Mouse (Mus musculus) liver, embryonic 14.5 days (tissue): ENCODE measurements at regions not wholly inside any gene's neighbourhood (a gene's known extent, or its start where the extent isn't known, plus 50 kb on each side); places are given as distances from the start of the nearest gene placed in this dataset.
A peak's percentile ranks its signal among the peaks of the same experiment; 100 is the strongest.

ENCODE experiments used
- ATAC-seq: fragments of 200-750 bp; cut with Nextera tagmentation; 2 replicates; pipeline ENCODE4 v1.8.0; 2017; ENCODE audit warnings: moderate number of reproducible peaks, mild to moderate bottlenecking, moderate library complexity; ENCODE audit not compliant: insufficient read depth
- DNase-seq, 3 experiments: peaks; one replicate each; pipeline ENCODE4 v3.0.0-alpha.2; 2012 to 2013; ENCODE audit warnings: low read depth in 3 of 3, low spot score in 3 of 3
- H3K27ac ChIP-seq: fragments of 300-500 bp; sonication (generic); 2 replicates; pipeline ENCODE4 v1.5.1; 2014; ENCODE audit warnings: moderate library complexity, mild to moderate bottlenecking, control low read depth, inconsistent platforms
- H3K27me3 ChIP-seq: fragments of 300-500 bp; sonication (generic); 2 replicates; pipeline ENCODE4 v1.6.1; 2014; ENCODE audit warnings: mild to moderate bottlenecking, low read length, moderate library complexity; ENCODE audit not compliant: control insufficient read depth, insufficient read depth
- H3K36me3 ChIP-seq: fragments of 300-500 bp; sonication (generic); replicated peaks from 2 replicates; pipeline ENCODE4 v1.6.1; 2014; ENCODE audit warnings: low read depth; ENCODE audit not compliant: control insufficient read depth, insufficient read depth
- H3K4me1 ChIP-seq, 2 experiments: fragments of 200-500 bp in 1 of 2; fragments of 300-500 bp in 1 of 2; sonication (generic) in 1 of 2; replicated peaks; 2 replicates each; pipeline ENCODE4 v1.6.1; 2012 to 2014; ENCODE audit warnings: antibody characterized with exemption in 1 of 2, inconsistent platforms in 1 of 2, low read length in 1 of 2; ENCODE audit not compliant: control insufficient read depth in 2 of 2, insufficient read depth in 2 of 2
- H3K4me2 ChIP-seq: fragments of 300-500 bp; sonication (generic); 2 replicates; pipeline ENCODE4 v1.6.1; 2014; ENCODE audit warnings: low read depth, mild to moderate bottlenecking, control low read depth, moderate library complexity
- H3K4me3 ChIP-seq, 2 experiments: fragments of 200-500 bp in 1 of 2; fragments of 300-500 bp in 1 of 2; sonication (generic) in 1 of 2; 2 replicates each; pipeline ENCODE4 v1.5.1; 2012 to 2014; ENCODE audit warnings: low read depth in 2 of 2, low read length in 2 of 2, mild to moderate bottlenecking in 2 of 2, control low read depth in 1 of 2, inconsistent platforms in 1 of 2, moderate library complexity in 1 of 2; ENCODE audit not compliant: insufficient read depth in 1 of 2
- H3K9ac ChIP-seq: fragments of 300-500 bp; sonication (generic); replicated peaks from 2 replicates; pipeline ENCODE4 v1.6.1; 2014; ENCODE audit warnings: mild to moderate bottlenecking, control low read depth, moderate library complexity
- H3K9me3 ChIP-seq: fragments of 300-500 bp; sonication (generic); 2 replicates; pipeline ENCODE4 v1.6.1; 2016; ENCODE audit warnings: low read length, mixed read lengths; ENCODE audit not compliant: control insufficient read depth
- CTCF ChIP-seq: IDR thresholded peaks from 2 replicates; pipeline ENCODE4 v1.5.1; 2016; ENCODE audit warnings: antibody characterized with exemption, low read depth, control low read depth
- EP300 ChIP-seq: IDR thresholded peaks from 2 replicates; pipeline ENCODE4 v1.6.1; 2016; ENCODE audit warnings: antibody characterized with exemption, low read depth
- WGBS: fragments of 180-500 bp; shearing (Covaris S2); extraction: QIAGEN DNeasy Blood & Tissue Kit; methylation state at CpG from one replicate; pipeline ENCODE4 v1.1.7; 2014; ENCODE audit not compliant: insufficient replicate concordance; 5-methylcytosine and 5-hydroxymethylcytosine counted together

DNA sequence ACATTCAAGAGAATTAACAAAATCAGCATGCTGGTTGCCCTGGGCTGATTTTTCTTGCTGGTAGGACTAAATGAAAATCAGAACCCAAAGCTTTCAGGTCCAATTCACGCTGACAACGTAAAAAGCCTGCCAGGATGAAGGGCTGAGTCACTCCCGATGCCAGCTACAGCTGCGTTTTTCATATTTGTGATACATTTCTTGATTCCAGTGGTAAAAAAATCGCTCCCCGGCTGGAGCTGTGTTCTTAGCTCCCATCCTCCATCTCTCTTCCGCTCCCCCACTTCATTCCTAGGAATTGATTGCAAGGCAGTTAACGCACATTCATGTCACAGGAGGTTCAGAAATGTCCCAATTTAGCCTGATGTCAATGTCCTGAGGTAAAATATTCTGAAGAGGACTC is 78.6 kb upstream of the Cand1 start:
- no peaks in the 10 kb centered on the region for H3K9me3 ChIP-seq
- H3K4me3 ChIP-seq: no peak overlapping the region
- 73% methylated on average over 8 of the region's 8 CpGs for WGBS
- no peak overlapping the region for H3K4me2 ChIP-seq
- no peaks in the 10 kb centered on the region for H3K27me3 ChIP-seq
- H3K27ac ChIP-seq: no peak overlapping the region
- no peak overlapping the region for H3K9ac ChIP-seq
- ATAC-seq: no peak
- no peak for DNase-seq
- H3K36me3 ChIP-seq: no peaks in the 10 kb centered on the region
- no peak for TF ChIP-seq CTCF
- no peak for TF ChIP-seq EP300
- no peaks in the 10 kb centered on the region for H3K4me1 ChIP-seq

DNA sequence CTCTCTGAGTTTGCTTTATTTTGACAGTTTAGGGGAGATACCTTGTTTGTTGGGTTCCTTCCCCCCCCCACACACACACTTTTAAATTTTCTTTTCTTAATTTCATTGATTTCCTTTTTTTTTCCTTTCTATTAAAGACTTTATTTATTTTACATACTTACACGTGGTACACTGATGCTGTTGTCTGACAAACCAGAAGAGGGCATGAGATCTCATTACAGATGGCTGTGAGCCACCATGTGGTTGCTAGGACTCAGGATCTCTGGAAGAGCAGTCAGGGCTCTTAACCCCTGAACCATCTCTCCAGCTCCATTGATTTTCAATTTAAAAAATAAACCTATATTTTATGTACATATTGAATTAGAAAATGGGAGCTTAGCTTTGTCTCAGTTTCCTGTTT is 71.7 kb upstream of the Cand1 start:
- 17% methylated on average over 1 of the region's 1 CpGs for WGBS
- no peak overlapping the region for H3K27ac ChIP-seq
- no peaks in the 10 kb centered on the region for H3K27me3 ChIP-seq
- H3K4me1 ChIP-seq: no peaks in the 10 kb centered on the region
- H3K4me2 ChIP-seq: no peak overlapping the region
- no peak overlapping the region for H3K4me3 ChIP-seq
- no peak for TF ChIP-seq EP300
- no peaks in the 10 kb centered on the region for H3K36me3 ChIP-seq
- DNase-seq (no peak), ATAC-seq (no peak)
- no peaks in the 10 kb centered on the region for H3K9me3 ChIP-seq
- H3K9ac ChIP-seq: no peak overlapping the region

- Histone ChIP-seq H3K9ac (no peak overlapping the region), H3K9me3 (no peaks in the 10 kb centered on the region), H3K4me3 (no peak overlapping the region), H3K27ac (no peak overlapping the region), H3K4me1 (no peaks in the 10 kb centered on the region), H3K27me3 (no peaks in the 10 kb centered on the region), H3K36me3 (no peaks in the 10 kb centered on the region), H3K4me2 (no peak overlapping the region)
- no peak for DNase-seq
- no peak for TF ChIP-seq CTCF
- TF ChIP-seq EP300: no peak
- WGBS: 78% methylated on average over 11 of the region's 11 CpGs
- ATAC-seq: no peak
Measured at GRCm38 (mm10) chr10:119295740-119296139, 55.9 kb upstream of the Cand1 start.

DNA sequence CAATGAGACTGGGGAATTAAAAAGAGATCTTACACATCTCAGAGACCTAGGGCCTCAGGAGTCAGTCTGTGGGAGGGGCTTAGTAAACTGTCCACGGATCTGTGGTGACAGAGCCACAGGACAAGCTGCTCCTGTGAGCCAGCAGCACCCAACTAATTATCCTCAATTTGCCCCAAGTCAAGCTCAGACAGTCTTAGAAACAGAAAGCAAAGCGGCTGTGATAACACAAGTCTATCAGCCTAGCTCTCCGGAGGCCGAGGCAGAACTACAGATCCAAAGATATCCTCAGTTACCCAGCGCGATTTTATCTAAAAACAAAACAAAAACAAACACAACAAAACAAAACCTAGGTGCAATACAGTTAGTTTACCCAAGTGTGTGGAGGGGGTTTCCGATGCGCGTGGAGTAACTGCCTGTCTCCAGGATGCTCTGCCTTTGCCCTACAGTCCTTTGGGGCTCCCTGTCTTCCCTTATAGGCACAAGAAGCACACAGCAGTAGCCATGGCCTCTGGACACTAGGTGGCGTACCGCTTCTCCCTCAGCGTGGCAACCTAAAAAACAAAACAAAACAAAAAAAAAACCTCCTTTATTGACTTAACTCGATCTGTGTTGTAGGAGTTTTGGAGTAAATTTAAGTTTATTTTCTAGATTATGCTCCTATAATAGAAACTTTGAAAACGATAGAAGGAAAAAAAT is 54.7 kb upstream of the Cand1 start:
- no peak for TF ChIP-seq EP300
- TF ChIP-seq CTCF: peak; percentile 54
- no peaks in the 10 kb centered on the region for H3K9me3 ChIP-seq
- no peak for DNase-seq
- no peaks in the 10 kb centered on the region for H3K4me1 ChIP-seq
- H3K27me3 ChIP-seq: no peaks in the 10 kb centered on the region
- ATAC-seq: no peak
- no peak overlapping the region for H3K27ac ChIP-seq
- 46% methylated on average over 14 of the region's 14 CpGs for WGBS
- H3K36me3 ChIP-seq: no peaks in the 10 kb centered on the region
- H3K4me2 ChIP-seq: no peak overlapping the region
- H3K9ac ChIP-seq: no peak overlapping the region
- H3K4me3 ChIP-seq: no peak overlapping the region

- no peak for ATAC-seq
Measured at GRCm38 (mm10) chr10:119293372-119293771, 53.5 kb upstream of the Cand1 start.

More at GRCm38 (mm10) chr10:119293372-119293771, 53.5 kb upstream of the Cand1 start:
- Histone ChIP-seq H3K9me3 (no peaks in the 10 kb centered on the region), H3K36me3 (no peaks in the 10 kb centered on the region), H3K27ac (no peak overlapping the region), H3K27me3 (no peaks in the 10 kb centered on the region), H3K4me2 (no peak overlapping the region), H3K4me3 (no peak overlapping the region), H3K4me1 (no peaks in the 10 kb centered on the region), H3K9ac (no peak overlapping the region)
- 70% methylated on average over 8 of the region's 8 CpGs for WGBS
- no peak for TF ChIP-seq CTCF
- TF ChIP-seq EP300: no peak
- no peak for DNase-seq
